Mouse (Mus musculus): ENCODE results near the gene Hdac5.

Gene Hdac5

GRCm38 (mm10) chr11:102215511-102215910 lies 14.5 kb downstream of the Hdac5 start:
- no peak for DNase-seq (ENCODE audit: low spot score)

- no peak for DNase-seq (ENCODE audit: low spot score)
These were observed 15.4 kb downstream of the Hdac5 start for GRCm38 (mm10) chr11:102214430-102215156.

- DNase-seq (ENCODE audit: low spot score): no peak
These were observed 18.0 kb downstream of the Hdac5 start for GRCm38 (mm10) chr11:102211936-102212341.

- DNase-seq (ENCODE audit: low spot score): no peak
These were observed 19.0 kb downstream of the Hdac5 start for GRCm38 (mm10) chr11:102211011-102211410.

- no peak for DNase-seq (ENCODE audit: low spot score)
These were observed 19.8 kb downstream of the Hdac5 start for GRCm38 (mm10) chr11:102210185-102210584.

- DNase-seq (ENCODE audit: low spot score): no peak
These were observed 20.2 kb downstream of the Hdac5 start for GRCm38 (mm10) chr11:102209742-102210141.

GRCm38 (mm10) chr11:102208846-102209245 lies 21.1 kb downstream of the Hdac5 start:
- no peak for DNase-seq (ENCODE audit: low spot score)

- no peak for DNase-seq (ENCODE audit: low spot score)
These were observed 21.9 kb downstream of the Hdac5 start for GRCm38 (mm10) chr11:102207825-102208777.

- DNase-seq (ENCODE audit: low spot score): no peak
These were observed 23.5 kb downstream of the Hdac5 start for GRCm38 (mm10) chr11:102206481-102206880.

- DNase-seq (ENCODE audit: low spot score): no peak
These were observed 28.6 kb downstream of the Hdac5 start for GRCm38 (mm10) chr11:102201408-102201821.

GRCm38 (mm10) chr11:102199856-102200255 lies 30.1 kb downstream of the Hdac5 start:
- no peak for DNase-seq (ENCODE audit: low spot score)

GRCm38 (mm10) chr11:102198245-102198644 lies 31.7 kb downstream of the Hdac5 start:
- no peak for DNase-seq (ENCODE audit: low spot score)

GRCm38 (mm10) chr11:102196018-102196797 lies 33.8 kb downstream of the Hdac5 start:
- no peak for DNase-seq (ENCODE audit: low spot score)

- no peak for DNase-seq (ENCODE audit: low spot score)
These were observed 36.1 kb downstream of the Hdac5 start for GRCm38 (mm10) chr11:102193657-102194440.

- no peak for DNase-seq (ENCODE audit: low spot score)
These were observed 39.1 kb downstream of the Hdac5 start for GRCm38 (mm10) chr11:102190848-102191247.

GRCm38 (mm10) chr11:102189461-102190436 lies 40.2 kb downstream of the Hdac5 start, which contains the start of gene G6pc3:
Gene G6pc3, plus strand, starts transcription at chr11:102189620.
- peak; percentile 82 for DNase-seq (ENCODE audit: low spot score)

GRCm38 (mm10) chr11:102188980-102189379 lies 41.0 kb downstream of the Hdac5 start:
- DNase-seq (ENCODE audit: low spot score): no peak

GRCm38 (mm10) chr11:102186235-102186634 lies 43.7 kb downstream of the Hdac5 start:
- no peak for DNase-seq (ENCODE audit: low spot score)

- DNase-seq (ENCODE audit: low spot score): no peak
These were observed 44.3 kb downstream of the Hdac5 start for GRCm38 (mm10) chr11:102185677-102186076.
